Mouse (Mus musculus): ENCODE results near the gene Hprt.
"Not testable (repeated sequence)": the region's sequence is repeated elsewhere in the genome, so short reads cannot be mapped to it uniquely, and the experiment has no call there.

Hprt gene

DNA sequence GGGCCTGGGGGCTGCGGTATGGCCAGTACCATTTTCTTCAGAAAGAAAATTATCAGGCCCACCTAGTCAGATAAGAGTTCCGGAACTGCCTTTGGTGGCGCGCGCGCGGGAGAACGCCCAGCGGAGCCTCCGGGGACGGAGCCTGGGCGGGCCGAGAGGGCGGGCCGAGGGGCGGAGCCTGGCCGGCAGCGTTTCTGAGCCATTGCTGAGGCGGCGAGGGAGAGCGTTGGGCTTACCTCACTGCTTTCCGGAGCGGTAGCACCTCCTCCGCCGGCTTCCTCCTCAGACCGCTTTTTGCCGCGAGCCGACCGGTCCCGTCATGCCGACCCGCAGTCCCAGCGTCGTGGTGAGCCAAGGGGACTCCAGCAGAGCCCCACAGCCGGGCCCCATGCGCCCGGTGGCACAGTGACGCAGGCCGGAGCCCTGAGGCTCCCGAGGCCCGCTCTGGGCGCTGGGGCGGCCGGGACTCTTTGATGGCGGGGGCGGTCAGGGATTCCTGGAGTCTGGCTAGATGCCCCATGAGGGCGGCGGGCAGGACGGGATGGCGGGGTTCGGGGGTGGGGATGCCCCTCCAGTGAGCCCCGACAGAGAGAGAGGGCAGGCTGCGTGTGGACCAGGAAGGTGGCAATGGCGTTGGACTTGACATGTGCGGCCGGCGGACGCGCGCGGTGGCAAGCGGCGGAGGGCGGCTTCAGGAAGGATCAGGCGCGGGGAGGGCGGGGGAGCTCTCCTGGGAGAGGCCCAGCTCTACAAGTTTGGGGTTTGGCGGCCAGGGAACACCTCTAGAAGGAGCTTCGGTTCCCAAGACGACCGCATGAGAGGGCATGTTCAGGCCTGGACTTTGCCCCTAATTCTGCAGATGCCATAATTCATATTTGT lies at the start of gene Hprt:
Hprt (plus strand) TSS at position 233 of the 879 bp plus-strand sequence.
- in situ Hi-C loops (cut with MboI, MseI) = no loop called here

DNA sequence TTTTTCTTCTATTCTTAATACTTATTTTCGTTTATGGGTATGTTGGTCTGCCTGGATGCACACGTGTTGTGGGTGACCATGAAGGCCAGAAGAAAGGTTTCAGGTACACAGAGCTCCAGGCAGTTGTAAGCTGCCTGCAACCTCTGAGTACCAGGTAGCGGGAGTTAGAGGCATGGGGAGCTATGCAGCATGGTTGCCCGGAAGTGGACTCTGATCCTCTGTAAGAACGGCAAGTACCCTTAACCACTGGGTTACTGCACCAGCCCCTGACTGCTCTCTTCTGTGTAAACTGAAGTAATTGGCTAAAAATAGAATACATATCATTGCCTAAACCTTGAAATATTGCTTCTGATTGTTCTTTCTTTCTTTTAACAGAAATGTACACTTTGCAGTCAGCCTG lies 42.4 kb upstream of the Hprt start:
- in situ Hi-C loops (cut with MboI, MseI) = no loop called here

DNA sequence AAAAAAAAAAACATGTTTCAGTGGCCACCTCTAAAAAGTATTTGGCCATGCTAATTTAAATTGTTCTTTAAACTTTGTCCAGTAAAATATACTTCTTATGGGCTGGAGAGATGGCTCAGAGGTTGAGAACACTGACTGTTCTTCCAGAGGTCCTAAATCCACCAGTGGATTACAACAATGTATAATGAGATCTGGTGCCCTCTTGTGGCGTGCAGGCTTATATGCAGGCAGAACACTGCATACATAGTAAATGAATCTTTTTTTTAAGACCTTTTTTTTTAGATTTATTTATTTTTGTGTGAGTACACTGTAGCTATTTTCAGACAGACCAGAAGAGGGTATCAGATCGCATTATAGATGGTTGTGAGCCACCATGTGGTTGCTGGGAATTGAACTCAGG lies 38.2 kb upstream of the Hprt start:
- in situ Hi-C loops (cut with MboI, MseI) = no loop called here

DNA sequence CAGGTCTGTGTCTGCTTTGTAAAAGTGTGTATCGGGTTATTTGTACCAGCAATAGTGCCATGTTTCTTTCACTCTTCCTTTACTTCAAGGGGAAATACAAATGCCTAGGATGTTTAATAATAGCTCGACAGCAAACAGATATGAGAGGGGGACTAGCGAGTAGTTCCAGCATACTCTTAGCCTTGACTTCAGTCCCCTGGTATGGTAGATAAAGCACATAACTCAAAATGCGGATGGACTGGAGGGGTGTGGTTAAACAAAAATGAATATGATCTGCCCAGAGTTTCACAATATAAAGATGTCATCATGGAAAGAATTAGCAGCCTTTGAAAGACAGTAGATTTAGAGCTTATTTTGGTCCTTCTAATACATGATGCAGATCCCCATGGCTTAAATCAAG lies 31.0 kb upstream of the Hprt start:
- in situ Hi-C loops (cut with MboI, MseI) = no loop called here

DNA sequence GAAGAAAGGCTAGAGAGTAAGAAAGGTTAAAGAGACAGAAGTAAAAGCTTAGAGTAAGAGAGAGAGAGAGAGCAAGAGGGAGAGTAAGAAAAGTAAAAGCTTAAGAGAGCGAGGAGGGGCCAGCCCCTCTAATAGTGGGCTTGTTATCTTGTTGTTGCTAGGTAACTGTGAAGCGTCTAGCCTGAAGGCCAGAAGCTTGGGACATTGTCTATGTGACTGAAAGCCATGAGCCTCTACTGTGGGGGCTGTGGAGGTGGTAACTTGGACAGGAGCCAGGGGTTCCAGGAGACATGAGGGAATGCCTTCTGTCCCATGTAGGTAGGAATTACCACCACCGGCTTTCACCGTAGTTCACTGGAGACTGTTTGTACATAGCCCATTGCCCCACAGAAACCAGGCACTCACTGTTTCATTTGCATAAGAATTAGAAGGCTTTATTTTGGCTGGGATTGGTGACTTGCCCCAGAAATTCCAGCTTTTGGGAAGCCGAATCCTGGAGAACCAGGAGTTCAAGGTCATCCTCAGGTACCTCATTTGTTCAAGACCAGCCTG lies 26.3 kb upstream of the Hprt start:
- in situ Hi-C loops (cut with MboI, MseI) = no loop called here

DNA sequence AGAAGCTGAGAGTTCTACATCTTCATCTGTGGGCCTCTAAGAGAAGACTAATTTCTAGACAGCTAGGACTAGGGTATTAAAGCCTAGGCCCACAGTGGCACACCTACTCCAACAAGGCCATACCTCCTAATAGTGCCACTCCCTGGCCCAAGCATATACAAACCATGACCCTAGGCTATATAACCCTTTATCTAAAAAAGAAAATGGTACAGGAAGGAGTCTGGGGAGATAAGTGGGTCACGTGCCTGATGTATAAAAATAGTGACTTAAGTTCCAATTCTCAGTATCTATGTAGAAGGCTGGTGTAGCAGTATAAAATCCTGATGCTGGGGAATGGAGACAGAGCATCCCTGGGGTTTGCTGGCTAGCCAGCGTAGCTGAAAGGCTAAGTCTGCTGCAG lies 22.8 kb upstream of the Hprt start:
- in situ Hi-C loops (cut with MboI, MseI) = no loop called here

DNA sequence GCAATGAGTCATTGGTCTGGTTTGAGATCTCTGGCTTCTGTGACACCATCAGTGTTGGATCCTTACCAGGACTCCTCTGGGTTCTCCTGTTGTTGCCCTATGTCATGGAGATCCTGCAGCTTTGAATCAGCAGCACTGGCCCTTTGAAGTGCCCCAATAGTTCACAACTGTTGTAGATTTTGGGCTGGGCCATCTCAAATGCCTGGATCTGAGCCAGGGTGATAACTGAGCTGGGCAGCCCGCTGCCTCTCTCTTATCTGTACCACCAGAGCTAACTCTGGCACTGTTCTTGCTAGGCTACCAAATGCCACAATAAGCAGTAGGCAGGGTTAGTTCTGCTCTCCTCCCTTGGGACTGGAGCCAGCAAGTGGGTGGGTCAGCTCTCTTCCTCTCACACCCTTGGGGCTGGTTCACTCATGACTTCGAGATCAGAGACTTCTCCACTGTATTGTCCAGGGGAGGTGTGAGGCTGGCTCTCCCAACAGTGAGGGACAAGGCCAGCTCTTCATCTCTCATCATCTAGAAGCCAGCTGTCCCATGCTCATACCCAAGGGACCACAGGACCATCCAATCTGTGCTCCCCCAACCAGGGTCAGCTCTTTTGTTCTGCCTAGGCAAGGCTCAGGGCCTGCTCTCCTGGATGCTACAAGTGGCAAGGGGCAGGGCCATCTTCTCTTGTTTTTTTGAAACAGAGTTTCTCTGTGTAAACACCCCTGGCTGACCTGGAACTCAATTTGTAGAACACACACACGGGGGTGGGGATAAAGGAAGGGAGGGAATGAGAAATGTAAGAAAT lies 16.5 kb upstream of the Hprt start:
- in situ Hi-C loops (cut with MboI, MseI) = no loop called here

DNA sequence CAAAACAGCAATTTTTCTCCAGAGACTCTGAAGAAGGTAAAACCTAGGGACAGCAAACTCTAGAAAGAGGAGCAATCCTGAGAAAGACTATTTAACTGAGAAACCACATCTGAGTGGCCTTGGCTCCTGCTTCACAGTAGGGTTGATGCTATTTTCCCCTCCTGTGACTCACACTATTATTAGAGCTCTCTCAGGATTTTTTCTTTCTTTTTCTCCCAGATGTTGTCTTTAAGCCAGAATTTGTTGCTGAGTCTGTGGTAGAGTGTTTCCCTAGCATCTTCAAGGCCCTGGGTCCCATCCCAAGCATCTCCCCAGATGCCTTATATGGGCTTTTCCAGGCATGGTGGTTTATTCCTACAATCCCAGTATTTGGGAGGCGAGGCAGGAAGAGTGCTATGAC lies 15.8 kb upstream of the Hprt start:
- in situ Hi-C loops (cut with MboI, MseI) = no loop called here

DNA sequence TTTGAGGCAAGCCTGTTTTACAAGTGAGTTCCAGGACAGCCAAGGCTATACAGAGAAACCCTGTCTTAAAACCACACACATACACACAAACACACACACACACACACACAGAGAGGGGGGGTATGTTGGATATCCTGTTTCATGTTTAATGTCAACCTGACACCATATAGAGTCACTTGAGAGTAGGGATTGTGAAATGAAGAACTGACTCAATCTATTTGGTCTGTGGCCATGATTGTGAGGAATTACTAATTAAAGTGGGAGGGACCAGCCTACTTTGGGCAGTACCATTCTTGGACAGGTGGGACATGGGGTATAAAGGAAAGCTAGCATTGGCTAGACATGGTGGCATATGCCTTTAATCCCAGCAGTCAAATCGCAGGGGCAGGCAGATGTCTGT lies 15.3 kb upstream of the Hprt start:
- in situ Hi-C loops (cut with MboI, MseI) = no loop called here

DNA sequence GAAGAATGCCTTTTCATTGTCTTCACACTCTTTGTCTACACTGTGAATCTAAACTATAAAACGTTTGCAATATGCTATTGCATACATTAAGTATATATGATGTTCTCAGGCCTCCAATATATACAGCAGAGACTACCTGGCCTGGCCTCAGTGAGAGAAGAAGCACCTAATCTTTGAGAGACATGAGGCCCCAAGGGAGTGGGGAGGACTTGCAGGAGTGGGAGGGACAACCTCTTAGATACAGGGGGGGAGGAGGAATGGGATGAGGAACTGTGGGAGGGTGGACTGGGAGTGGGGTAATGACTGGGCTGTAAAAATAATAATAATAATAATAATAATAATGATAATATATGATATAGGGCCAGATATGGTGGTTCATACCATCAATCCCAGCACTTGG lies 9.4 kb upstream of the Hprt start:
- in situ Hi-C loops (cut with MboI, MseI) = no loop called here

DNA sequence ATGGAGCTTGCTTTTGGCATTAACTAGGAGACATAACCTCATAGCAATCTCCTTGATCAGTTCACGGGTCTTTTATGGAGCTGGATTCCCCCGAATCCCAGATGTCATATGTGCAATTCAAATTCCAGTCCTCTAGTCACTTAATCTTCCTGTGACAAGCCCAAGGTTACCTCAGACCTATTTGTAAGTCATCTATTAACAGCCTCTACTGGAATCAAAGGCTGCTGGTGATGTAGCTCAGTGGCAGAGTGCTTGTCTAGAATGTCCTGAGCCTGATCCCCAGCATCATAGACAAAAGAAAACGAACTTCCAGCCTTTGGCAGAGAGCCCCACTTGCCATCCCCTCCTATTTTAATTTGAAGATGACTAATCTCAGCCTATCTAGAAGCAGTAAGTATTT lies 6.6 kb upstream of the Hprt start:
- in situ Hi-C loops (cut with MboI, MseI) = no loop called here

DNA sequence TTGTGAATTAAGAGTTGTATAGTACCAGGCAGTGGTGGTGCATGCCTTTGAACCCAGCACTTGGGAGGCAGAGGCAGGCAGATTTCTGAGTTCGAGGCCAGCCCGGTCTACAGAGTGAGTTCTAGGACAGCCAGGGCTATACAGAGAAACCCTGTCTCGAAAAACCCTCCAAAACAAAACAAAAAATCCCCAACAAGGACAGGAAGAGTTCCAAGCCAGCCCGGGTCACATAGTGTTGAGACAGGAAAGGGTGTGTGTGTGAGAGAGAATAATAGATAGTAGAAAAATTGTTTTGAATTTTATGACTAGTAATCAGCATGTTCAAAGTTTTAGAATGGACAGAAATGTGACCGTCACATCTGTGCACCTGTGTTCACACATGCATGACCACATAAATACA lies 6.8 kb downstream of the Hprt start:
- in situ Hi-C loops (cut with MboI, MseI) = not testable (repeated sequence)

DNA sequence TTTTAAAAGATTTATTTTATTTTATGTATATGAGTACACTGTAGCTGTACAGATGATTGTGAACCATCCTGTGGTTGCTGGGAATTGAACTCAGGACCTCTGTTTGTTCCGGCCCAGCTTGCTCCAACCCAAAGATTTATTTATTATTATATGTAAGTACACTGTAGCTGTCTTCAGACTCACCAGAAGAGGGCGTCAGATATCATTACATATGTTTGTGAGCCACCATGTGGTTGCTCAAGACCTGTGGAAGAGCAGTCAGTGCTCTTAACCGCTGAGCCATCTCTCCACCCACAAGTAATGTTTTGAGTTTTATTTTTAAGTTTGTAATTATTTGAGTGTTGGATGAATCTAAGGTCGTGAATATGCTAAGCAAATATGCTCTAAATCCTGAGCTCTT lies 16.9 kb downstream of the Hprt start:
- in situ Hi-C loops (cut with MboI, MseI) = not testable (repeated sequence)

DNA sequence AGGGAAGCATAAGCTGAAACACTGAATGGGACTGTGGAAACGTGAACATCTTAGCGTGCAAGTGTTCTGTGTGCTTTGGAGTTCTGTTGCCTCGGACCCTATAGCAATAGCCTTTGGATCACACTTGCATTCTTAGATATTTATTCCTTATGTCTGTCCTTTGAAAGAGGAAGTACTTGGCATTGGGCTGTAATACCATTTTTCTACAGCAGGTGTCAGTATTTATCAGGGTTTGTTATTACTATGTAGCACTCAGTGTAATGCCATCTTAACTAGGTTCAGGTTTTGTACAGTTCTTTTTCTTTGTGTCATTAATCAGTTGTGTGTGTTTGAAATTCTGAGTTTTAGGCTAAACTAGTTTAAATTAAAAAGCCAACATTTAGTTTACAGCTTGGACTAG lies 18.1 kb downstream of the Hprt start:
- in situ Hi-C loops (cut with MboI, MseI) = no loop called here

DNA sequence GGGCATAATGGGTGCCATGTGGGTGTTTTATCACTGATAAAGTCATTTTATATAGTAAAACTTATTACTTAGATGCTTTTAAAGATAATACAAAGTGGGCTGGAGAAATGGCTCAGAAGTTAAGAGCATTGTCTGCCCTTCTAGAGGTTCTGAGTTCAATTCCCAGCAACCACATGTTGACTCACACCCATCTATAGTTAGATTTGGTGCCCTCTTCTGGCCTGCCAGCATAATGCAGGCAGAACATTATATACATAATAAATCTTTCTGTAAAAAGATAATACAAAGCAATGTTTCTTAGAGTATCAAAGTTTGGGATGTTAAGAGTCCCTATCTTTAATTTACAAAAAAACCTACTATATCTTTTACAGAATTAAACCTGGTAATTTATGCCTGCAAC lies 27.6 kb downstream of the Hprt start:
- in situ Hi-C loops (cut with MboI, MseI) = no loop called here

DNA sequence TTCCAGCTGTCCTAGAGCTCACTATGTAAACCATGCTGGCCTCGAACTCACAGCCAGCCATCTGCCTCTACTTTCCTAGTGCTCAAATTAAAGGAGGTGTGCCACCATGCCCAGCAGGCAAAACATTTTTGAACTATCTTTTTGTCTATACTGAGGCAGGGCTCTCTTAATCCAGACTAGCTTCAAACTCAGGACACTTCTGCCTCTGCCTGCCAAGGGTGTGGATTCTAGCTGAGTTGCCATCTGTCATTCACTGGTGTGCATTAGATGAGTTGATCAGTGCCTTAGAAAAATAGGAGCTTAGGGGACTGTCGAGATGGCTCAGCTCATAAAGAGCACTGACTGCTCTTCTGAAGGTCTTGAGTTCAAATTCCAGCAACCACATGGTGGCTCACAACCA lies 35.1 kb downstream of the Hprt start:
- in situ Hi-C loops (cut with MboI, MseI) = no loop called here

DNA sequence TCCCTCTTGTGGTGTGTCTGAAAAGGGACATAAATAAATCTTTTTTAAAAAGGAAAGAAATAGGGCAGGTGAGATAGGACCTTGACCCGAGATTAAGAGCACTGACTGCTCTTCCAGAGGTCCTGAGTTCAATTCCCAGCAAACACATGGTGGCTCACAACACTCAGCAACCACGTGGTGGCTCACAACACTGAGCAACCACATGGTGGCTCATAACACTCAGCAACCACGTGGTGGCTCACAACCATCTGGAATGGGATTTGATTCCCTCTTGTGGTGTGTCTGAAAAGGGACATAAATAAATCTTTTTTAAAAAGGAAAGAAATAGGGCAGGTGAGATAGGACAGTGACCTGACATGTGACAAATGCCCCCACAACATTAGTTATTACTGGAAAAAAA lies 36.3 kb downstream of the Hprt start:
- in situ Hi-C loops (cut with MboI, MseI) = not testable (repeated sequence)

DNA sequence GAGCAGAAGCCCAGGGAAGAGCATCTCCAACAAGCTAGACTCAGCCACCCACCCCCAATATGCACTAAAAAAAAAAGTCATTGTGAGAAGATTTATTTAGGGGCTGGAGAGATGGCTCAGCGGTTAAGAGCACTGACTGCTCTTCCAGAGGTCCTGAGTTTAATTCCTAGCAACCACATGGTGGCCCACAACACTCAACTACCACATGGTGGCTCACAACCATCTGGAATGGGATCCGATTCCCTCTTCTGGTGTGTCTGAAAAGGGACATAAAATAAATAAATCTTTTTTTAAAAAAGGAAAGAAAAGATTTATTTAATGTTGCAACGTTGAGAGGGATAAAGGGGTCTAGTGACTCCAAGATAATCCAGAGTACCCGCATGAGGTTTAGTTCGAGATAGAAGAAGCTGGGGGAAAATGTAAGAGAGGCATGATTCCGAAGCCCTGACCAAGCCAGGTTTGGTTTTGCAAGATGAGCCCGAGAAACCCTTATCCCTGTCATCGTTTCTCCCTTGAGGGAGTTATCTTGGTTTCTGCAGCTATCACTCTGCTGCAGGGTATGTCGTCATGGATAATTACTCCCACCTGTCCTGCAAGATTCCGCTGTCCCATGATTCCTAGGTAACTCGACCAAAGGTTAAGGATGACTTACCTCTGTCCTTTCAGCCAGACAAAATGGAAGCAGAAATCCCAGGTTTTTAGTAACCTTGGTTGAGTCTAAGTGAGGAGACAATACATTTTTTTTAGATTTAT lies 37.7 kb downstream of the Hprt start:
- in situ Hi-C loops (cut with MboI, MseI) = no loop called here

DNA sequence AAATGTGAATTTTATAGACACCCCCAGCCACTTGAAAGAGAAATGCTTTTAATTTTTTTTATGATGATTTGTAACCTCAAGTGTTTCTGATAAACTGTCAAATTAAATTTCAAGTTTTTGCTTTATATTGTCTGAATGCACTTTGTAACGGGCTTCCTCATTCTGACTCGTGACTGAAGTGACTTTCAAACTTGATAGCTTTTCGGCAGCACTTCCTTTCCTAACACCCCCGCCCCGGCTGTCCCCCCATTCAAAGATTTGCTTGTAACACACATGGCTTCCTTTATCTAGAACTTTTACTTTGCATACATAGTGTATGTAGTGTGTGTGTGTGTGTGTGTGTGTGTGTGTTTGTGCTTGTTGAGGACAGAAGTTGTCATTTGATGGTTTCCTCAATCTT lies 41.6 kb downstream of the Hprt start:
- in situ Hi-C loops (cut with MboI, MseI) = no loop called here

DNA sequence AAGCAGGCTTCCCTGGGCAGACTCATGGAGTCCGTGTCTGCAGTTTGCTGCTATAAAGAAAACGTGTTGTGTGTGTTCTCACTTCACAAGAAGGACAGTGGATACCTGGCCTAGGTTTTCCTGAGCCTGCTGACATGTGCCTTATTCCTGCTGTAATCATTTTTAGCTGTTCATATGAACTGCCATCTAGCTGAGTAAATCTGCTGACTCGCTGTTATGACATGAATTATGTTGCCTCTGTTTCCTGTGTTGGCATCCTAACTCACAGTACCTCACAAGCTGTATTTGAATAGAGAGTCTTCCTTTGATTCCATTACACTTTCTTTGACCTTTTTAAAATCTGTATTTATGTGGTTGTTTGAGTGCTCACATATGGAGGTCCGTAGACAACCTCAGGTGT lies 50.3 kb downstream of the Hprt start:
- in situ Hi-C loops (cut with MboI, MseI) = no loop called here

DNA sequence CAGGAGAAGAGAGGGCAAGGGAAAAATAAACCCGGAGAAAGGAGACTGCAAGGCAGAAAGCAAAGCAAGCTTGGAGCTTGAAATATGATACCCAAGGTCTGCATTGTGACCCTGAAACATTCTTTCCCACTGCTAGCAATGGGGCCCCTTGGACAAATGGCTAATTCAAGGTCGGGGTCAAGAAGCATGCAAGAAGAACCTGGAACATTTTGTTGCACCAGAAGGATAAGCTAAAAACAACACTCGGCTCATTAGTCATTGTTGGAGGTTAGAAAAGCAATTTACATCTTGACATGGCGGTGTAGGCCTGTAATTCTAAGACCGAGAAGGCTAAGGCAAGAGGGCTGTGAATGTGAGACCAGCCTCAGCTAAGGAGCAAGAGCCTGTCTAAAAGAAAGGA lies 51.7 kb downstream of the Hprt start:
- in situ Hi-C loops (cut with MboI, MseI) = no loop called here

DNA sequence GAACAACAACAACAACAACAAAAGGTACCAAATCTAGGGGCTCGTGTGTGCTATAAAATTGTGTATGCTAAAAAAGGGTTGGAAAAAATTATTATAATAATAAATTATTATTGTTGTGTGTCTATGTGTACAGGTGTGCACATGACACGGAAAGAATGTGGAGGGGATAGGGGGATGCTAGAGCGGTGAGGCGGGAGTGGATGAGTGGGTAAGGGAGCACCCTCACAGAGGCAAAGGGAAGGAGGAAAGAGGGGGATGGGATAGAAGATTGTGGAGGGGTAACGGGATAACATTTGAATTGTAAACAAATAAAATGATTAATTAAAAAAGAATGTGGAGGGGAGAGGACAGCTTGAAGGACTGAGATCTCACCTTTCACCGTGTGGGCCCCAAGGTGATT lies 52.2 kb downstream of the Hprt start:
- in situ Hi-C loops (cut with MboI, MseI) = no loop called here
